Mouse (Mus musculus): ENCODE data around the gene Olfr1380. TPM values are rescaled to one million over a fixed set of nuclear protein-coding genes. Genes with fewer than 3 reads are reported as not detected.

Olfr1380 gene
- not detected in 2 replicates for polyA plus RNA-seq (2012; rRNA removed; ENCODE audit: low replicate concordance)

DNA sequence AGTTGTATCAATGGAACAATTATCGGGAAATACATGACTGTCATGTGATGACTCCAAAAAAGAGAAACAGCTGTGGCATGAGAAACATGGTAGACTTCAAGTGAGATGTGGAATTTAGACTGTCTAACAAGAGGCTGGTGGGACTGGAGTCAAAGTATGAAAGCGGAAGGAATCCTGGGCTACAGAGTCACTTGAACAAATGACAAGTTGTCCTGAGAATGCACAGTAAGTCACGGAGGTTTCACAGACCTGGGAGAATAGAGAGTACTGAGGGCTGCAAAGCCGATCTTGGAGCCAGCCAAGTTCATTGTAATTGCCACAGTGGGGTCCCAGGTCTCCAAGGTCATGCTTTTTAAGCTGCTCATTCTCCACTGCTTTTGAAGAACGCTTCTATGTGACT, at the start of gene Olfr1380:
TSS of gene Olfr1380 (plus strand) at position 301 of the 400 bp plus-strand sequence.

DNA sequence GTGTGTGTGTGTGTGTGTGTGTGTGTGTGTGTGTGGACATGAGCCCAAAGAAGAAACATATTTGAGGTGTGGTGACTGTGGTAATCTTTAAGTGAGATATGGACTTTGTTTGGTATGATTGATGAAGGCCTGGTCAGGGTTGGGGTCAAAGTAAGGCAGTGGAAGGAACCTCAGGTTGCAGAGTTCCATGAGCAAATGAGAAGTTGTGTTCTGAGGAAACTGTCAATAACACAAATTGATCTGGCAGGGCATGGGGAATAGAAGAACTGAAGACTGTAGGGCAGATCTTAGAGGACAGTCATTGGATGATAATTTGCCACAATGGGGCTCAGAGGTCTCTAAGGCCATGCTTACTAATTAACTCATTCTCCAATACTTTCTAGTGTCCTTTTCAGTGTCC, 37.3 kb upstream of the Olfr1380 start, which contains the start of gene Olfr1383:
TSS of gene Olfr1383 (plus strand) at position 301 of the 400 bp plus-strand sequence.

GRCm38 (mm10) chr11:49527947-49528346, 28.7 kb upstream of the Olfr1380 start, which contains the start of gene Olfr1382:
Gene Olfr1382 (plus strand): TSS chr11:49528247.

GRCm38 (mm10) chr11:49543149-49543548, 13.5 kb upstream of the Olfr1380 start, which contains the start of gene Olfr1381:
Gene Olfr1381 (plus strand): TSS chr11:49543449.

DNA sequence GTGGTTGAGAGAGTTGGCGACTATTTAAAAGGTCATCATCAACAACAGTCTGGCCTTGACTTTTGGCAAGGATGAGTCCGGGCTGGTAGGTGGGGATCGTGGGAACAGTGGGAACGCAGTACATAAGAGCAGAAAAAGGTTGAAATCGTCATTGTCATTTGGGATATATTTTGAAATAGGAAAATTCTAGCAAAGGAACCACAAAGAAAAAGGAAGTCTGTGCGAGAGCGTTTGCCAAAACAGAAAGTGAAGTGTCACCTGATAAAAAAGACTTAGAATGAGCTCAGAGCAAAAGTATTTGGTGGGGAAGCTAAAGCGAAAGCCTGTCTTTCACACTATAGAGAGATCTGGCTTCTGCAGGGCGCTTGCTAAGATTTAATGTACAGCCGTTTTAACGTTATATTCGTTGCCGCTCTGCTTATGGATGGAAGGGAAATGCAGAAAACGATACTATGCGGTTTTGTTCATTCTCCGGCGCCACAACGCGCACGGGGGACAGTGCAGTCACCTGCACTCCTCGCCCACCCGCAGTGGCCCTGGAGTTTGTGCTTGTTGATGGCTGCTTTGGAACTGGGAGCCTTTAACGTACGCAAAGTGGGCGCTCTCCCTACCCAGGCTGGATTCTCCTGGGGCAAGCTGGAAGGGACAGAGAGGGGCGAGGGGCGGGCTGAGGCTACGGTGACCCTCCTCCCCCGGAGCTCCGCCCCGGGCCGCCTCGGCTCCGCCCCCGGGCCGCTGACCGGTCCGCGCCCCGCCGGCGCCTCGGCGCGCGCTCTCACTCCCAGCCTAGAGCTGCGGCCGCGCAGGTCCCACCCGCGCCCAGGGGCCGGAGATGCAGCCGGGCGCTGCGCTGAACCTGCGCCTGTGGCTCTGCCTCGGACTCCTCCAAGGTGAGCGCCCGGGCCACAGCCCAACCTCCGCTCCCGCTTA, 52.5 kb downstream of the Olfr1380 start, which contains the start of gene Flt4:
TSS of gene Flt4 (plus strand) at position 326 of the 930 bp plus-strand sequence.

Other genes with a start within 250 kb of the Olfr1380 start
- gene Olfr1391, start 234.1 kb upstream of the Olfr1380 start, polyA plus RNA-seq (2012; rRNA removed; ENCODE audit: low replicate concordance), result not detected in 2 replicates
- gene Olfr1390, start 221.7 kb upstream of the Olfr1380 start, polyA plus RNA-seq (2012; rRNA removed; ENCODE audit: low replicate concordance), result not detected in 2 replicates
- gene Olfr1389, start 133.8 kb upstream of the Olfr1380 start, polyA plus RNA-seq (2012; rRNA removed; ENCODE audit: low replicate concordance), result not detected in 2 replicates
- gene Olfr1388, start 120.3 kb upstream of the Olfr1380 start, polyA plus RNA-seq (2012; rRNA removed; ENCODE audit: low replicate concordance), result 0.06 and 0.53 TPM in 2 replicates
- gene Olfr1387, start 101.5 kb upstream of the Olfr1380 start, polyA plus RNA-seq (2012; rRNA removed; ENCODE audit: low replicate concordance), result not detected in 2 replicates
- not detected in 2 replicates for gene Olfr1386, start 91.8 kb upstream of the Olfr1380 start, polyA plus RNA-seq (2012; rRNA removed; ENCODE audit: low replicate concordance)
- not detected in 2 replicates for gene Olfr1385, start 67.8 kb upstream of the Olfr1380 start, polyA plus RNA-seq (2012; rRNA removed; ENCODE audit: low replicate concordance)
- not detected in 2 replicates for gene Olfr1384, start 50.2 kb upstream of the Olfr1380 start, polyA plus RNA-seq (2012; rRNA removed; ENCODE audit: low replicate concordance)
- not detected in 2 replicates for gene Olfr1383, start 37.2 kb upstream of the Olfr1380 start, polyA plus RNA-seq (2012; rRNA removed; ENCODE audit: low replicate concordance)
- gene Olfr1382, start 28.6 kb upstream of the Olfr1380 start, polyA plus RNA-seq (2012; rRNA removed; ENCODE audit: low replicate concordance), result not detected in 2 replicates
- not detected in 2 replicates for gene Olfr1381, start 13.4 kb upstream of the Olfr1380 start, polyA plus RNA-seq (2012; rRNA removed; ENCODE audit: low replicate concordance)
- 8.6 and 9.8 TPM in 2 replicates for gene Flt4, start 52.4 kb downstream of the Olfr1380 start, polyA plus RNA-seq (2012; rRNA removed; ENCODE audit: low replicate concordance)
- gene Scgb3a1, start 106.7 kb downstream of the Olfr1380 start, polyA plus RNA-seq (2012; rRNA removed; ENCODE audit: low replicate concordance), result 1.7 and 1.9 TPM in 2 replicates
- 6.1 and 14.9 TPM in 2 replicates for gene Cnot6, start 155.8 kb downstream of the Olfr1380 start, polyA plus RNA-seq (2012; rRNA removed; ENCODE audit: low replicate concordance)
- gene Gfpt2, start 237.3 kb downstream of the Olfr1380 start, polyA plus RNA-seq (2012; rRNA removed; ENCODE audit: low replicate concordance), result 24.4 and 51.4 TPM in 2 replicates

Data from mammary gland, adult 2 months (tissue).